Mouse (Mus musculus) neural tube, embryonic 11.5 days (tissue): ENCODE results near the gene Trim11. TPM values are rescaled to one million over a fixed set of nuclear protein-coding genes. Genes with fewer than 3 reads are reported as not detected.

ENCODE experiments used
- ATAC-seq: fragments of 200-750 bp; cut with Nextera tagmentation; 2 replicates; pipeline ENCODE4 v1.8.0; 2017; ENCODE audit warnings: moderate number of reproducible peaks, mild to moderate bottlenecking, moderate TSS enrichment, moderate library complexity; ENCODE audit not compliant: insufficient read depth, low FRiP score, low TSS enrichment
- DNase-seq: peaks from one replicate; pipeline ENCODE4 v3.0.0-alpha.2; 2015; ENCODE audit warnings: low spot score
- H3K27ac ChIP-seq: fragments of 300-500 bp; sonication (generic); 2 replicates; pipeline ENCODE4 v1.5.1; 2014; ENCODE audit warnings: low read depth, mild to moderate bottlenecking, low read length
- H3K27me3 ChIP-seq: fragments of 300-500 bp; sonication (generic); 2 replicates; pipeline ENCODE4 v1.6.1; 2014; ENCODE audit warnings: mild to moderate bottlenecking, low read length, mixed read lengths; ENCODE audit not compliant: control insufficient read depth, insufficient read depth
- H3K36me3 ChIP-seq: fragments of 300-500 bp; sonication (generic); 2 replicates; pipeline ENCODE4 v1.6.1; 2014; ENCODE audit warnings: mild to moderate bottlenecking, low read length, moderate library complexity, mixed read lengths; ENCODE audit not compliant: control insufficient read depth, insufficient read depth
- H3K4me1 ChIP-seq: fragments of 300-500 bp; sonication (generic); 2 replicates; pipeline ENCODE4 v1.6.1; 2014; ENCODE audit warnings: low read length, mixed read lengths; ENCODE audit not compliant: control insufficient read depth, insufficient read depth
- H3K4me2 ChIP-seq: fragments of 300-500 bp; sonication (generic); 2 replicates; pipeline ENCODE4 v1.6.1; 2014; ENCODE audit warnings: low read depth, mild to moderate bottlenecking, moderate library complexity
- H3K4me3 ChIP-seq: fragments of 300-500 bp; sonication (generic); 2 replicates; pipeline ENCODE4 v1.5.1; 2014; ENCODE audit warnings: low read depth, low read length
- H3K9ac ChIP-seq: fragments of 300-500 bp; sonication (generic); 2 replicates; pipeline ENCODE4 v1.6.1; 2014; ENCODE audit warnings: mild to moderate bottlenecking, low read length
- H3K9me3 ChIP-seq: fragments of 300-500 bp; sonication (generic); 2 replicates; pipeline ENCODE4 v1.6.1; 2016; ENCODE audit warnings: low read length; ENCODE audit not compliant: control insufficient read depth
- WGBS: fragments of 180-500 bp; shearing (Covaris S2); extraction: QIAGEN DNeasy Blood & Tissue Kit; methylation state at CpG from one replicate; pipeline ENCODE4 v1.1.7; 2014; 5-methylcytosine and 5-hydroxymethylcytosine counted together
- polyA plus RNA-seq: library from polyadenylated mRNA; unstranded; fragments of >200 nt; fragmentation: Nextera tagmentation; extraction: Ambion mirVana; gene quantifications from 2 replicates; pipeline ENCODE4 v1.2.1, GENCODE M21; 2014

The Trim11 gene
- 19.5 and 20.8 TPM in 2 replicates for polyA plus RNA-seq

DNA sequence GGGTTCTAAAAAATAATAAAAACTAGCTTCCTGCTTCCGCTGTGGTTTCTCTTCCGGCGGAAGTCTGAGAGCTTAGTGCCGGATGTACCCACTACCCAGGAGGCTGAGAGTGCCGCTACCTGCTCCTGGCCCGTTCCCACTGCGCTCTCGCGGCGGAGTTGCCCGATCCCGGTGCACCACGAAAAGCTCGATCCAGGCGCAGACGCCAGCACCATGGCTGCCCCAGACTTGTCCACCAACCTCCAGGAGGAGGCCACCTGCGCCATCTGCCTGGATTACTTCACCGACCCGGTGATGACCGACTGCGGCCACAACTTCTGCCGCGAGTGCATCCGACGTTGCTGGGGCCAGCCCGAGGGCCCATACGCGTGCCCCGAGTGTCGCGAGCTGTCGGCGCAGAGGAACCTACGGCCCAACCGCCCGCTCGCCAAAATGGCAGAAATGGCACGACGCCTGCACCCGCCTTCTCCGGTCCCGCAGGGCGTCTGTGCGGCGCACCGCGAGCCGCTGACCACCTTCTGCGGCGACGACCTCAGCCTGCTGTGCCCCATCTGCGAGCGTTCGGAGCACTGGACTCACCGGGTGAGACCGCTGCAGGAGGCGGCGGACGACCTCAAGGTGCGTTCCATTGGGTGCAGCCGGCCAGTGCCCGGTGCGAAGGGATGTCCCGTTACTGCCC, at the start of gene Trim11:
Trim11 (plus strand) TSS at position 67 of the 679 bp plus-strand sequence.
- H3K4me3 ChIP-seq: peak within 1 kb of the TSS; percentile 96
- H3K4me2 ChIP-seq: peak within 1 kb of the TSS; percentile 81
- peak within 1 kb of the TSS; percentile 70 for H3K27ac ChIP-seq
- under 1% methylated on average over 64 of the region's 64 CpGs for WGBS
- H3K4me1 ChIP-seq: peaks cover 21% of the 10 kb centered on the region
- ATAC-seq: peak; percentile 55
- no peaks in the 10 kb centered on the region for H3K27me3 ChIP-seq
- H3K9ac ChIP-seq: peak within 1 kb of the TSS; percentile 91
- no peaks in the 10 kb centered on the region for H3K9me3 ChIP-seq
- peaks cover 3% of the 10 kb centered on the region; the same call in 1 of the 2 replicates for H3K36me3 ChIP-seq
- peak; percentile 74 for DNase-seq

- 86% methylated on average over 3 of the region's 4 CpGs for WGBS
- Histone ChIP-seq H3K27ac (no peak overlapping the region), H3K9me3 (no peaks in the 10 kb centered on the region), H3K27me3 (no peaks in the 10 kb centered on the region), H3K4me1 (no peaks in the 10 kb centered on the region), H3K4me2 (no peak overlapping the region), H3K36me3 (peaks cover 12% of the 10 kb centered on the region), H3K4me3 (no peak overlapping the region), H3K9ac (no peak overlapping the region)
- no peak for DNase-seq
- ATAC-seq: no peak
Observed at GRCm38 (mm10) chr11:58929055-58929454, 48.8 kb upstream of the Trim11 start.

GRCm38 (mm10) chr11:58929641-58930040, 48.3 kb upstream of the Trim11 start:
- no peaks in the 10 kb centered on the region for H3K4me1 ChIP-seq
- H3K4me2 ChIP-seq: no peak overlapping the region
- WGBS: 70% methylated on average over 3 of the region's 3 CpGs
- ATAC-seq (no peak), DNase-seq (no peak)
- no peaks in the 10 kb centered on the region for H3K9me3 ChIP-seq
- no peak overlapping the region for H3K4me3 ChIP-seq
- peaks cover 12% of the 10 kb centered on the region for H3K36me3 ChIP-seq
- H3K27ac ChIP-seq: no peak overlapping the region
- no peak overlapping the region for H3K9ac ChIP-seq
- no peaks in the 10 kb centered on the region for H3K27me3 ChIP-seq

DNA sequence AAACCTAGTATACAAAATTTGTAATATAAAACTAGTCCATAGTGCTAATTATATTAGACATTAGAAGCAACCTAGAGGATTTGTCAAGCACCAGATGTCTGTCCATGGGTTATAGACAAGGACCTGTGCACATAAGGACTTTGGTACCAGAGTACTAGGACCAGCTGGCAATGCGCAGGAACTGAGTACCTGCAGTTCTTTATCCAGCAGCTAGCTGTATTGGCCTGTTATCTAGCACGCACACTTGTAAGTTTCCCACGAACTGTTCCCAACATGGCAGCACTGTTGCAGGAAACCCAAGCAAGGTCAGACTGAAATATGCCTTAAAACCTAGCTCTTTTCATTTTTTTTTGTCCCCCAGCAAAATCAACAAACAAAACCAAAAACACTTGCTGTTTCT, 47.6 kb upstream of the Trim11 start:
- no peak overlapping the region for H3K4me3 ChIP-seq
- no peaks in the 10 kb centered on the region for H3K9me3 ChIP-seq
- H3K9ac ChIP-seq: no peak overlapping the region
- peaks cover 12% of the 10 kb centered on the region for H3K36me3 ChIP-seq
- no peak overlapping the region for H3K4me2 ChIP-seq
- ATAC-seq: no peak
- no peak for DNase-seq
- no peak overlapping the region for H3K27ac ChIP-seq
- 97% methylated on average over 3 of the region's 3 CpGs for WGBS
- H3K4me1 ChIP-seq: no peaks in the 10 kb centered on the region
- H3K27me3 ChIP-seq: no peaks in the 10 kb centered on the region

DNA sequence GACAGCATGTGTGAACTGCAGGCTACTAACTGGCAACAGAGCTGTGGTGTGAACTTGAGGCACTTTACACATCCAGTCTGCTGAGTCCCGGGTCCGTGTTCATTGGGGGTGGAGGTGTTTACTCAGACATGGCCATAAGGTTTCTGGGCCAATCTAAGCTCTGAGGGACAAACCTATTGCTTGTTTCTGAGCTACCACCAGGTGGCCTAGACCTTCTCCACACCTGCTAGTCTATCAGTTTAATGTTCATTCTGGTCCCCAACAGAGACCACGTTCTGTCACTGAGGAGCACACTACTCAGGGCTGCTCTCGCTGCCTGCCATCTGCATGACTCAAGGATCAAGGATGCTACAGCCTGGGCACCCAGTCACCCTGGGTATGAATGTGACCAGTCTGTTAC, 46.3 kb upstream of the Trim11 start:
- Histone ChIP-seq H3K27me3 (no peaks in the 10 kb centered on the region), H3K9me3 (no peaks in the 10 kb centered on the region), H3K4me1 (no peaks in the 10 kb centered on the region; the same call in 1 of the 2 replicates), H3K9ac (no peak overlapping the region), H3K36me3 (peaks cover 14% of the 10 kb centered on the region), H3K4me3 (no peak overlapping the region), H3K4me2 (no peak overlapping the region), H3K27ac (no peak overlapping the region)
- 78% methylated on average over 4 of the region's 4 CpGs for WGBS
- DNase-seq: no peak
- ATAC-seq: no peak

- H3K9ac ChIP-seq: peak overlapping the region; percentile 95
- H3K4me2 ChIP-seq: peak overlapping the region; percentile 91
- H3K27me3 ChIP-seq: no peaks in the 10 kb centered on the region
- no peaks in the 10 kb centered on the region for H3K9me3 ChIP-seq
- DNase-seq: peak; percentile 45
- no peak; the same call in 1 of the 2 replicates for ATAC-seq
- WGBS: 2% methylated on average over 13 of the region's 13 CpGs
- peak overlapping the region; percentile 71 for H3K27ac ChIP-seq
- peak overlapping the region; percentile 93 for H3K4me3 ChIP-seq
- peaks cover 6% of the 10 kb centered on the region; the same call in 1 of the 2 replicates for H3K36me3 ChIP-seq
- H3K4me1 ChIP-seq: peaks cover 6% of the 10 kb centered on the region
Observed at GRCm38 (mm10) chr11:58937909-58938308, 40.0 kb upstream of the Trim11 start.

GRCm38 (mm10) chr11:58938322-58939087, 39.4 kb upstream of the Trim11 start, which contains the start of gene Rnf187:
TSS of gene Rnf187 (minus strand) at chr11:58938916.
- H3K4me1 ChIP-seq: peaks cover 6% of the 10 kb centered on the region
- 0% methylated on average over 53 of the region's 95 CpGs for WGBS
- H3K4me2 ChIP-seq: peak within 1 kb of the TSS; percentile 91
- ATAC-seq (peak; percentile 98), DNase-seq (peak; percentile 95)
- H3K4me3 ChIP-seq: peak within 1 kb of the TSS; percentile 93
- no peaks in the 10 kb centered on the region for H3K9me3 ChIP-seq
- peaks cover 4% of the 10 kb centered on the region; the same call in 1 of the 2 replicates for H3K36me3 ChIP-seq
- no peaks in the 10 kb centered on the region for H3K27me3 ChIP-seq
- peak within 1 kb of the TSS; percentile 95 for H3K9ac ChIP-seq
- H3K27ac ChIP-seq: peak within 1 kb of the TSS; percentile 71

- Histone ChIP-seq H3K4me1 (peaks cover 6% of the 10 kb centered on the region), H3K9ac (peak overlapping the region; percentile 95), H3K4me2 (peak overlapping the region; percentile 91), H3K27ac (peak overlapping the region; percentile 71), H3K4me3 (peak overlapping the region; percentile 93), H3K27me3 (no peaks in the 10 kb centered on the region), H3K36me3 (0 out of 2 replicates have a peak, but pooled peaks cover 4% of the 10 kb centered on the region), H3K9me3 (no peaks in the 10 kb centered on the region)
- DNase-seq (no peak), ATAC-seq (no peak)
- 17% methylated on average over 6 of the region's 6 CpGs for WGBS
Observed at GRCm38 (mm10) chr11:58939088-58939439, 38.8 kb upstream of the Trim11 start.
